Mouse (Mus musculus): ENCODE measurements around the gene Cdhr2. TPM values are rescaled to one million over a fixed set of nuclear protein-coding genes. Genes with fewer than 3 reads are reported as not detected.
A peak's percentile ranks its signal among the peaks of the same experiment; 100 is the strongest.

Cdhr2 gene
- polyA plus RNA-seq, 1 experiment from 2014 or later, result 0.05 TPM

- WGBS, result 37% methylated on average over 12 of the region's 12 CpGs
- H3K4me3 ChIP-seq, result no peak overlapping the region
- peaks cover 67% of the 10 kb centered on the region for H3K4me1 ChIP-seq
- H3K27ac ChIP-seq, result no peak overlapping the region
- no peak for ATAC-seq
- peaks cover 33% of the 10 kb centered on the region for H3K27me3 ChIP-seq
- no peaks in the 10 kb centered on the region for H3K36me3 ChIP-seq (ENCODE audit: poor library complexity, severe bottlenecking)
- H3K9ac ChIP-seq, result no peak overlapping the region
- peak overlapping the region; percentile 15; the same call in 1 of the 2 replicates for H3K4me2 ChIP-seq
- H3K9me3 ChIP-seq (replicated peaks), result no peaks in the 10 kb centered on the region
Observed at GRCm38 (mm10) chr13:54754169-54755080, 53.2 kb downstream of the Cdhr2 start.

- ATAC-seq, result no peak
- H3K36me3 ChIP-seq (ENCODE audit: poor library complexity, severe bottlenecking), result no peaks in the 10 kb centered on the region
- H3K4me3 ChIP-seq, result no peak overlapping the region
- 22% methylated on average over 9 of the region's 9 CpGs for WGBS
- H3K4me1 ChIP-seq, result peaks cover 70% of the 10 kb centered on the region
- H3K9me3 ChIP-seq (replicated peaks), result no peaks in the 10 kb centered on the region
- peak overlapping the region; percentile 72 for H3K27ac ChIP-seq
- H3K9ac ChIP-seq, result peak overlapping the region; percentile 31; the same call in 1 of the 2 replicates
- peaks cover 35% of the 10 kb centered on the region for H3K27me3 ChIP-seq
- peak overlapping the region; percentile 25 for H3K4me2 ChIP-seq
Observed at GRCm38 (mm10) chr13:54755201-54755830, 54.1 kb downstream of the Cdhr2 start.

- no peaks in the 10 kb centered on the region for H3K9me3 ChIP-seq (replicated peaks)
- no peak overlapping the region for H3K9ac ChIP-seq
- H3K27ac ChIP-seq, result peak overlapping the region; percentile 72; the same call in 1 of the 2 replicates
- peaks cover 34% of the 10 kb centered on the region for H3K27me3 ChIP-seq
- WGBS, result 87% methylated on average over 8 of the region's 8 CpGs
- no peak for ATAC-seq
- no peak overlapping the region for H3K4me3 ChIP-seq
- H3K4me1 ChIP-seq, result peaks cover 76% of the 10 kb centered on the region
- H3K36me3 ChIP-seq (ENCODE audit: poor library complexity, severe bottlenecking), result no peaks in the 10 kb centered on the region
- no peak overlapping the region for H3K4me2 ChIP-seq
Observed at GRCm38 (mm10) chr13:54756156-54756712, 55.0 kb downstream of the Cdhr2 start.

GRCm38 (mm10) chr13:54757093-54757830 is 56.0 kb downstream of the Cdhr2 start:
- WGBS, result 29% methylated on average over 10 of the region's 10 CpGs
- no peaks in the 10 kb centered on the region for H3K36me3 ChIP-seq (ENCODE audit: poor library complexity, severe bottlenecking)
- H3K9ac ChIP-seq, result peak overlapping the region; percentile 61
- H3K4me2 ChIP-seq, result peak overlapping the region; percentile 76
- peak; percentile 3; the same call in 1 of the 2 replicates for ATAC-seq
- peaks cover 32% of the 10 kb centered on the region for H3K27me3 ChIP-seq
- peak overlapping the region; percentile 46 for H3K4me3 ChIP-seq
- peak overlapping the region; percentile 95 for H3K27ac ChIP-seq
- peaks cover 76% of the 10 kb centered on the region for H3K4me1 ChIP-seq
- H3K9me3 ChIP-seq (replicated peaks), result no peaks in the 10 kb centered on the region

- peaks cover 66% of the 10 kb centered on the region for H3K4me1 ChIP-seq
- peak overlapping the region; percentile 76 for H3K4me2 ChIP-seq
- H3K4me3 ChIP-seq, result peak overlapping the region; percentile 46
- peaks cover 34% of the 10 kb centered on the region for H3K27me3 ChIP-seq
- under 1% methylated on average over 43 of the region's 43 CpGs for WGBS
- no peaks in the 10 kb centered on the region for H3K9me3 ChIP-seq (replicated peaks)
- peak; percentile 82 for ATAC-seq
- H3K36me3 ChIP-seq (ENCODE audit: poor library complexity, severe bottlenecking), result no peaks in the 10 kb centered on the region
- peak overlapping the region; percentile 61 for H3K9ac ChIP-seq
- peak overlapping the region; percentile 95 for H3K27ac ChIP-seq
Observed at GRCm38 (mm10) chr13:54758045-54758755, 56.9 kb downstream of the Cdhr2 start.

- no peak for ATAC-seq
- Histone ChIP-seq H3K27me3 (peaks cover 41% of the 10 kb centered on the region), H3K4me2 (peak overlapping the region; percentile 76), H3K4me3 (peak overlapping the region; percentile 46), H3K4me1 (peaks cover 63% of the 10 kb centered on the region), H3K36me3 (ENCODE audit: poor library complexity, severe bottlenecking) (no peaks in the 10 kb centered on the region), H3K9ac (peak overlapping the region; percentile 61), H3K27ac (peak overlapping the region; percentile 95), H3K9me3 (replicated peaks) (no peaks in the 10 kb centered on the region)
- WGBS, result under 1% methylated on average over 29 of the region's 29 CpGs
Observed at GRCm38 (mm10) chr13:54758756-54759470, 57.7 kb downstream of the Cdhr2 start.

GRCm38 (mm10) chr13:54759496-54759895 is 58.2 kb downstream of the Cdhr2 start:
- peaks cover 57% of the 10 kb centered on the region for H3K4me1 ChIP-seq
- H3K36me3 ChIP-seq (ENCODE audit: poor library complexity, severe bottlenecking), result no peaks in the 10 kb centered on the region
- ATAC-seq, result no peak
- H3K4me2 ChIP-seq, result peak overlapping the region; percentile 76
- peaks cover 47% of the 10 kb centered on the region for H3K27me3 ChIP-seq
- no peak overlapping the region for H3K4me3 ChIP-seq
- H3K9ac ChIP-seq, result peak overlapping the region; percentile 61; the same call in 1 of the 2 replicates
- H3K9me3 ChIP-seq (replicated peaks), result no peaks in the 10 kb centered on the region
- 3% methylated on average over 7 of the region's 7 CpGs for WGBS
- H3K27ac ChIP-seq, result no peak overlapping the region

DNA sequence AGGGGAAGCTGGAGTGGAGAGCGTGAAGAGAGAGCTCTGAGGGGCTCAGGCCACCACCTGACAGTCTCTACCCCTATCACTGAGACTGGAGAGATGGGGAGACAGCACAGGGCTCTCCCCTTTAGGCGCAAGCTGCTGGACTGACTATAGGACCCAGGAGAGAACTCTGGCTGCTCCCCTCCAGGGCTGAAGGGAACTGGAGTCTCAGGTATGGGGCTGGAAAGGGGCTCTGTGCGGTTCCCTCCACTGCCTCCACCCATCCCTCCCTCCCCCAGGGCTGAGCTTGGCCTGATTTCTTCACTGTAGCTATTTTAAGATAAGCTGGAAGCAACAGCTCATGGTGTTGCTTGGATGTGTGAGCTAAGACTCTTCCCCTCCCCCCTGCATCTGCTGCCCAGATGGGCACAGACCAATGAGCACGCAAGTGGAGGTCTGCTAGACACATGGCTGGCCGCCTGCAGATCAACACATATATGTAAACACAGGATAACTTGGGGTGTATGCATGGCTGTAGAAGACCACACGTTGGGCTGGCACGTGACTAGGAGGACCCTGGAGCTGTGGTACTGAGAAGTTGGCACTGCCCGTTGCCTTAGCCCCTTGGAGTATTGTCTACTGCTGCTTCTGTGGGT is 59.0 kb downstream of the Cdhr2 start:
- H3K9me3 ChIP-seq (replicated peaks), result no peaks in the 10 kb centered on the region
- no peaks in the 10 kb centered on the region for H3K36me3 ChIP-seq (ENCODE audit: poor library complexity, severe bottlenecking)
- no peak overlapping the region for H3K4me2 ChIP-seq
- H3K4me1 ChIP-seq, result peaks cover 57% of the 10 kb centered on the region
- H3K9ac ChIP-seq, result no peak overlapping the region
- no peak overlapping the region for H3K4me3 ChIP-seq
- 67% methylated on average over 8 of the region's 8 CpGs for WGBS
- ATAC-seq, result no peak
- H3K27ac ChIP-seq, result peak overlapping the region; percentile 31; the same call in 1 of the 2 replicates
- peaks cover 54% of the 10 kb centered on the region for H3K27me3 ChIP-seq

- no peak for ATAC-seq
- peaks cover 58% of the 10 kb centered on the region for H3K4me1 ChIP-seq
- H3K27me3 ChIP-seq, result peaks cover 61% of the 10 kb centered on the region
Observed at GRCm38 (mm10) chr13:54760906-54761305, 59.6 kb downstream of the Cdhr2 start.

More at GRCm38 (mm10) chr13:54760906-54761305, 59.6 kb downstream of the Cdhr2 start:
- Histone ChIP-seq H3K36me3 (ENCODE audit: poor library complexity, severe bottlenecking) (no peaks in the 10 kb centered on the region), H3K4me2 (no peak overlapping the region), H3K9ac (no peak overlapping the region), H3K9me3 (replicated peaks) (no peaks in the 10 kb centered on the region), H3K4me3 (no peak overlapping the region), H3K27ac (0 out of 2 replicates have a peak overlapping the region, but pooled peaks have one; percentile 8)
- 72% methylated on average over 7 of the region's 7 CpGs for WGBS
